Mouse (Mus musculus) G1E (cell line): ENCODE results near the gene Map2k5. TPM values are rescaled to one million over a fixed set of nuclear protein-coding genes. Genes with fewer than 3 reads are reported as not detected.

Experiments used
- ATAC-seq: 2 replicates; pipeline ENCODE4 v1.8.0; 2016; ENCODE audit warnings: mild to moderate bottlenecking; ENCODE audit not compliant: insufficient number of reproducible peaks, poor library complexity, low FRiP score, severe bottlenecking; ENCODE audit errors: extremely low read depth
- DNase-seq: peaks from one replicate; pipeline ENCODE4 v3.0.0; 2012; ENCODE audit warnings: low spot score
- H3K27me3 ChIP-seq: 2 replicates; pipeline ENCODE4 v1.6.1; 2012; ENCODE audit warnings: mild to moderate bottlenecking, low read length, inconsistent platforms; ENCODE audit not compliant: insufficient read depth
- H3K36me3 ChIP-seq: replicated peaks from 2 replicates; pipeline ENCODE3; 2012; ENCODE audit warnings: mild to moderate bottlenecking, inconsistent platforms
- H3K4me1 ChIP-seq: 2 replicates; pipeline ENCODE4 v1.6.1; 2012; ENCODE audit warnings: low read depth, low read length, inconsistent platforms, mixed read lengths; ENCODE audit not compliant: insufficient read depth
- H3K4me3 ChIP-seq: 2 replicates; pipeline ENCODE4 v1.5.1; 2012; ENCODE audit warnings: low read depth, mild to moderate bottlenecking, inconsistent platforms, low read length, moderate library complexity, mixed read lengths
- H3K9me3 ChIP-seq: replicated peaks from 2 replicates; pipeline ENCODE4 v1.6.1; 2012; ENCODE audit warnings: inconsistent platforms
- CTCF ChIP-seq: IDR thresholded peaks from 2 replicates; pipeline ENCODE4 v1.5.1; 2012; ENCODE audit warnings: low read depth, low read length, inconsistent platforms, mixed read lengths
- GATA1 ChIP-seq: IDR thresholded peaks from 2 replicates; pipeline ENCODE4 v1.6.1; 2012; ENCODE audit warnings: borderline replicate concordance, low read length, inconsistent platforms, mixed read lengths
- GATA2 ChIP-seq: IDR thresholded peaks from 2 replicates; pipeline ENCODE4 v1.6.1; 2012; ENCODE audit warnings: low read depth, low read length, inconsistent platforms, borderline replicate concordance
- POLR2AphosphoS5 ChIP-seq: IDR thresholded peaks from 2 replicates; pipeline ENCODE4 v1.6.1; 2012; ENCODE audit warnings: low read depth, low read length, inconsistent platforms; ENCODE audit not compliant: insufficient replicate concordance
- TAL1 ChIP-seq: conservative IDR thresholded peaks from 2 replicates; pipeline ENCODE4 v1.6.1; 2012; ENCODE audit warnings: low read depth, low read length, inconsistent platforms, mixed read lengths
- polyA plus RNA-seq: library from polyadenylated mRNA; stranded (reverse); fragments of >175 nt; gene quantifications from 2 replicates; pipeline ENCODE4 v1.2.3, GENCODE M21; 2012
- total RNA-seq, 2 experiments: library from RNA; stranded (forward) in 1 of 2; stranded (reverse) in 1 of 2; fragments of 200-1000 nt in 1 of 2; fragments of >200 nt in 1 of 2; fragmentation: Nextera tagmentation in 1 of 2; gene quantifications; 2 replicates each; pipeline ENCODE4 v1.2.3; 2014 to 2017

The Map2k5 gene
- total and polyA plus RNA-seq, 3 experiments, result 18.0 to 32.4 (median 31.8) TPM

DNA sequence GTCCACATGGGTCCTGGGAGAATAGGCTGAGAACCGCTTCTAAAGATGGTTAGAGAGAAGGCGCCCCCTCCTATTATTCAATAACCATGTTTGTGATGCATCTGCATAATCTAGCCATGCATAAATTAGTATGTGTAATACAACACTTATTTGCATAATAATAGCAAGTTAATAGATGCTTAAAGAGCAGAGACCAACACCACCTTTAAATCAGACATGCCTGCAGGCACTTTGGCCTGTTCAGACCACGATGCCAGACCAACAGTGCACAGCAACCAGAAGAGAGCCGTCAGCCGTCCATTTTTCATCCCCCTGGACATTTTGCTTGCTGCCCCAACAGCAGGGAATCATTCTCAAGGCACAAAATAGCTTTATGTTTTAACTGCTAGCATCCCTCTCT, 143.3 kb downstream of the Map2k5 start:
- H3K4me3 ChIP-seq, result no peak overlapping the region
- TF ChIP-seq POLR2AphosphoS5, result no peak
- TF ChIP-seq GATA2, result no peak
- no peak for TF ChIP-seq TAL1
- no peak for TF ChIP-seq GATA1
- no peak for TF ChIP-seq CTCF
- H3K36me3 ChIP-seq, result peaks cover 61% of the 10 kb centered on the region
- no peaks in the 10 kb centered on the region for H3K27me3 ChIP-seq
- H3K4me1 ChIP-seq, result peaks cover 6% of the 10 kb centered on the region
- no peaks in the 10 kb centered on the region for H3K9me3 ChIP-seq
- ATAC-seq, result no peak
- DNase-seq, result no peak

DNA sequence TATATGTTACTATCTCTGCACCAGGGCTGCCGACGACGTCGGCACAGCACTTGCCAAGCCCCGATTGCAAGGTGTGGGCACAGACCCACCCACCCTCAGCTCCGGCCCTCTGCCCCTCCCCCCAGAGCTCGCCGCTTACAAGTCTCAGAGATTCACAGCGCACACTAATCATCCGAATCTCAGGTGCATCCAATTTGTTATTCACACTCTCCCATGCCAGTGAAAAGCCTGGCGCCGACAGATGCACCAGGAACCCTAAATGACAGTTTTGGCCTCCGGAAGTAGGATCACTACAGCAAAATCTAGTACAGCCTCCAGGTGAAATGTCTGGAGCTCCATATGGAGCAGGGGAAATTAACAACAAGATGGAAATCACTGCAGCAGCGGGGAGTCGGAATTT, 147.4 kb downstream of the Map2k5 start:
- H3K9me3 ChIP-seq, result no peaks in the 10 kb centered on the region
- no peak overlapping the region for H3K4me3 ChIP-seq
- TF ChIP-seq POLR2AphosphoS5 (no peak), CTCF (no peak), GATA2 (no peak), GATA1 (no peak), TAL1 (no peak)
- DNase-seq (no peak), ATAC-seq (no peak)
- H3K36me3 ChIP-seq, result peaks cover 47% of the 10 kb centered on the region
- H3K4me1 ChIP-seq, result peaks cover 6% of the 10 kb centered on the region
- H3K27me3 ChIP-seq, result no peaks in the 10 kb centered on the region

DNA sequence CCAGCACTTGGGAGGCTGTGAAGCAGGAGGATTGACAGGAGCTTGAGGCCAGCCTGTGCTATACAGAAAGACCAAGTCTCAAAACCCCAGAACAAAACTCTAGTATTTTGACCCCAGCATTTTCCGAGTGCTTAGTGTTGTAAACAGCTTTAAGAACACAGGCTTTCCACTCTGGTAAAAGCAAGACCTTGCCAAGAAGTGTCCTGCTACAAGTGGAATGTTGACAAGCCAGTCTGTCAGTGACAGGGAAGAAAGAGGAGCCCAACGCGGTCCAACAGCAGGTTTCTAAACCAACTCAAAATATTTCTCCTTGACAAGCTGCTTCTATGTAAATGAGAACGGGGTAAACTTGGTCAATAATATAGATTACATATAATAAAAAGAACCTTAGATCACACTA, 148.6 kb downstream of the Map2k5 start:
- ATAC-seq, result no peak
- Histone ChIP-seq H3K36me3 (peaks cover 49% of the 10 kb centered on the region), H3K4me3 (no peak overlapping the region), H3K27me3 (no peaks in the 10 kb centered on the region), H3K9me3 (no peaks in the 10 kb centered on the region), H3K4me1 (peaks cover 6% of the 10 kb centered on the region)
- DNase-seq, result no peak
- no peak for TF ChIP-seq POLR2AphosphoS5
- no peak for TF ChIP-seq GATA2
- TF ChIP-seq CTCF, result no peak
- no peak for TF ChIP-seq TAL1
- TF ChIP-seq GATA1, result no peak

DNA sequence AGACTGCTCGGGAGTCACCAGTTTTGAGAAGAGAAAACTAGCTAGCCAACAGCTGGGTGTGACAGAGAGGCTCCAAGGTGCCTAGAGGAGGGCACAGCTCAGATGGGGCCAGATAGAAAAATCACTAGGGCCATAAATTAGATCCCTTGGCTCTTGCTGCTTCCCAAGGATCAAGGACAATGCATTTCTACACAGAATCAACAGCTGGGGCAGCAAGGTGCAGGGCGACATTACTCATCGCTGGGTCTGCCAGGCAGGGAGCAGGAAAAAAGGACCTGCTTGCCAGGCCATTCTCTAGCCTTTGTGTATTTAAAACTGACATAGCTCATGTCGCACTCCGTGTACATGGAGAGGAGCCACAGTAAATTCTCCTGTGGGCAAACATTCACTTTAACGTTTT, 155.5 kb downstream of the Map2k5 start:
- no peak for DNase-seq
- Histone ChIP-seq H3K4me3 (no peak overlapping the region), H3K27me3 (no peaks in the 10 kb centered on the region), H3K9me3 (no peaks in the 10 kb centered on the region), H3K36me3 (peaks cover 56% of the 10 kb centered on the region), H3K4me1 (no peaks in the 10 kb centered on the region)
- no peak for ATAC-seq
- TF ChIP-seq POLR2AphosphoS5 (no peak), GATA1 (no peak), GATA2 (no peak), CTCF (no peak), TAL1 (no peak)

DNA sequence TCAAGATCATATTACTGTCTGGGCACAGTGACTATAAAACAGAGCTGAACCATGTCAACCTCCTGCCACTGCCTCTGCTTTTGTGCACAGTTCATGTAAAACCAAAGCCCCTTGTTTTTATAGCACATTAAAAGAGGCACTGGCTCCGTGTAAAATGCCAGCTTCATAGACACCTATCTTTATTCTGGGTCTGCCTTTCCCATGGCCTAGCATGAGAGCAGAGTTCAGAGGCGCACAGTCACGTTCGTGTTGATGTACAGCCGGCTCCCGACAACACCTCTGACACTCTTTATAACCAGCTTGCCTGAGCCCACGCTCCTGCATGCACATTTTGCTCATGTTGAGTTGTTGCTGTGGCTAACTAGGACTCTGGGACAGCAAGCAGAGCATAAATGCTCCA, 157.9 kb downstream of the Map2k5 start:
- DNase-seq (no peak), ATAC-seq (no peak)
- H3K9me3 ChIP-seq, result no peaks in the 10 kb centered on the region
- no peaks in the 10 kb centered on the region for H3K4me1 ChIP-seq
- H3K27me3 ChIP-seq, result no peaks in the 10 kb centered on the region
- H3K36me3 ChIP-seq, result peaks cover 56% of the 10 kb centered on the region
- TF ChIP-seq GATA1 (no peak), TAL1 (no peak), GATA2 (no peak), CTCF (no peak), POLR2AphosphoS5 (no peak)
- H3K4me3 ChIP-seq, result no peak overlapping the region

DNA sequence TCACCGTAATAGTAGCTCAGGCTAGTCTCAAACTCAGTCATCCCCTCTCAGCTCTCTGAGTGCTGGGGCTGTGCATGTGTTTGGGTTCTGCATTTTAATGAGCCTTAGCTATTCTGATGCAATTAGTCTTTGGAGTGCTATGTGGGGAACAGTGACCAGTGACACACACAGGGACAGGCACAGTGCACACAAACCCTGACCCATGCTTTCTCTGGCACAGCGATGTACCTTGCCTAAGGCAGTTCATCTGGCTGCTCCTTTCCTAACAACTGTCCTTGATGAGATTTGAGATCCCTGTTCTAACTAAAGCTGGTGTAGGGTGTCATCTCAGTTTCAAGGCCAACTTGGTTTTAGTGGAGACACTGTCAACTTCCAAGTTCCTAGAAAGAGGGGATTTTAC, 162.7 kb downstream of the Map2k5 start:
- no peaks in the 10 kb centered on the region for H3K9me3 ChIP-seq
- H3K27me3 ChIP-seq, result no peaks in the 10 kb centered on the region
- no peak for DNase-seq
- peaks cover 54% of the 10 kb centered on the region for H3K36me3 ChIP-seq
- ATAC-seq, result no peak
- H3K4me3 ChIP-seq, result no peak overlapping the region
- H3K4me1 ChIP-seq, result no peaks in the 10 kb centered on the region
- TF ChIP-seq POLR2AphosphoS5 (no peak), CTCF (no peak), TAL1 (no peak), GATA1 (no peak), GATA2 (no peak)

DNA sequence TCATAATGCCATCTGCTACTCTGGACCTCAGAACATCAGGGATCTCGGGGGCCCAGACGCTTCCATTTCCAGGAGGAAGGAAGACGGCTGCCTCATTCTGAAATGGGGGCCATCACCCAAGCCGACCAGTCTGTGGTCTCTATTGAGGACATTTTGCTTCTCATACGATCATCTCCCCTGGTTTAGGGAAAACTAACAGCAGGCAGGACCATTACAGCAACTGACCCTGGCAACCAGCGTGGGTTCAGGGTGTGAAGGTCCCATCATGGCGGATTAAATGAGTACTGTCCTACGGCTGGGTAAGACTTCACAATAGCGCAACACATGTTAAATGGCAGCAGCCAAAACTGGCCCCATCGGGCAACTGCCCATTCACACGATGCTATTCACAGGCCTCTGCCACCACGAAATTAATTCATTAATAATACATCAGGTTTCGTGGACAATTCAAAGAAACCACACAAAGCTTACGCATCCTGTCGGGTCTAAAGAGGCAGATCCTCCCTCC, 170.9 kb downstream of the Map2k5 start:
- Histone ChIP-seq H3K36me3 (peaks cover 42% of the 10 kb centered on the region), H3K4me1 (no peaks in the 10 kb centered on the region), H3K4me3 (no peak overlapping the region), H3K9me3 (no peaks in the 10 kb centered on the region), H3K27me3 (no peaks in the 10 kb centered on the region)
- DNase-seq (no peak), ATAC-seq (no peak)
- TF ChIP-seq CTCF (no peak), POLR2AphosphoS5 (no peak), GATA1 (no peak)
